In the genomic region with DNA sequence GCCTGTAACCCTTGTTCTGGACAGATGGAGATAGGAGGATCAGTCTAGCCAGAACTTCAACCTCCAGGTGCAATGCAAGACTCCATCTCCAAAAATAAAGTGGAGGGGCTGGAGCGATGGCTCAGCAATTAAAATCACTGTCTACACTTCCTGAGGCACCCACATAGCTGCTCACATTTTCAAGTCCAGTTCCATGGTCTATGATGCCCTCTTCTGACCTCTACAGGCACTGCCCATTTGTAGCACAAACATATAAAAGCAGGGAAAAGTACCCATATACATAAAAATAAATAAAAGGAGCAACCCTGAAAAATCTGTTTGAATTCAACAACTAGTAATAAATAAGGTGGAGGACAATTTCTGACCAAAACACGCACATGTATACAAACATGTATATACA, we compare ENCODE assay signal across 12 mouse cellular contexts. TPM values are rescaled to one million over a fixed set of nuclear protein-coding genes. Genes with fewer than 3 reads are reported as not detected.
DNase-seq lines count a peak whose midpoint lies in the region; ATAC-seq and TF ChIP-seq lines count a peak whose summit lies in the region.
"Had no signal": no experiment of that assay in that cellular context is flagged by ENCODE, and none has a peak within 500 bp of the region (broad histone marks: within the 10 kb centered on the region; RNA-seq: fewer than 3 reads in every experiment).

No protein-coding gene starts in this region.

- H3K9ac ChIP-seq in forebrain, embryonic 14.5 days (ENCODE audit: low read length) = no peak overlapping the region
- H3K9ac ChIP-seq in forebrain, embryonic 13.5 days = no peak overlapping the region
- H3K9ac ChIP-seq in lung, postnatal 0 days (replicated peaks; ENCODE audit: low read depth) = no peak overlapping the region
- H3K9ac ChIP-seq: heart, embryonic 13.5 days; limb, embryonic 12.5 days had no signal

- H3K9me3 ChIP-seq in forebrain, embryonic 14.5 days (replicated peaks; ENCODE audit: control insufficient read depth, low read length) = no peaks in the 10 kb centered on the region
- no peaks in the 10 kb centered on the region for H3K9me3 ChIP-seq in forebrain, embryonic 13.5 days (replicated peaks)
- H3K9me3 ChIP-seq in lung, postnatal 0 days (ENCODE audit: low read length) = no peaks in the 10 kb centered on the region
- H3K9me3 ChIP-seq in limb, embryonic 10.5 days (replicated peaks) = no peaks in the 10 kb centered on the region
- H3K9me3 ChIP-seq: heart, embryonic 13.5 days; limb, embryonic 12.5 days had no signal

- WGBS in forebrain, embryonic 14.5 days = 71% methylated on average over 2 of the region's 2 CpGs
- WGBS in forebrain, embryonic 13.5 days = 83% methylated on average over 2 of the region's 2 CpGs
- WGBS in lung, postnatal 0 days = 74% methylated on average over 2 of the region's 2 CpGs
- 75% methylated on average over 2 of the region's 2 CpGs for WGBS in limb, embryonic 10.5 days

- H3K4me2 ChIP-seq in forebrain, embryonic 14.5 days (ENCODE audit: low read length) = no peak overlapping the region
- no peak overlapping the region for H3K4me2 ChIP-seq in forebrain, embryonic 13.5 days
- H3K4me2 ChIP-seq in lung, postnatal 0 days (replicated peaks; ENCODE audit: low read depth, low read length) = no peak overlapping the region
- H3K4me2 ChIP-seq: heart, embryonic 13.5 days; limb, embryonic 12.5 days had no signal

- DNase-seq in forebrain, embryonic 14.5 days (ENCODE audit: low spot score) = peak; percentile 1
- peak; percentile 8 for DNase-seq in lung, postnatal 0 days (ENCODE audit: low spot score)
- no peak for DNase-seq in lung, postnatal 10 days
- DNase-seq in brain, adult 2 months (ENCODE audit: low read depth, low spot score) = peak; percentile 49
- DNase-seq in retina, postnatal 1 day = peak; percentile 36
- no peak for DNase-seq in right cerebral cortex, postnatal 4 days
- no peak for DNase-seq in limb, embryonic 10.5 days (ENCODE audit: low spot score)
- DNase-seq: kidney, postnatal 10 days; thymus, postnatal 36 days had no signal

- H3K36me3 ChIP-seq in forebrain, embryonic 14.5 days (ENCODE audit: control insufficient read depth, insufficient read depth, low read length) = no peaks in the 10 kb centered on the region
- no peaks in the 10 kb centered on the region for H3K36me3 ChIP-seq in forebrain, embryonic 13.5 days (ENCODE audit: poor library complexity, severe bottlenecking)
- no peaks in the 10 kb centered on the region for H3K36me3 ChIP-seq in lung, postnatal 0 days (ENCODE audit: insufficient read depth, low read length)
- H3K36me3 ChIP-seq in limb, embryonic 10.5 days = no peaks in the 10 kb centered on the region
- H3K36me3 ChIP-seq: heart, embryonic 13.5 days; limb, embryonic 12.5 days had no signal

- H3K4me3 ChIP-seq in forebrain, embryonic 14.5 days (ENCODE audit: low read depth, low read length) = no peak overlapping the region
- no peak overlapping the region for H3K4me3 ChIP-seq in forebrain, embryonic 13.5 days
- no peak overlapping the region for H3K4me3 ChIP-seq in lung, postnatal 0 days (ENCODE audit: low read depth, low read length)
- no peak overlapping the region for H3K4me3 ChIP-seq in limb, embryonic 10.5 days
- H3K4me3 ChIP-seq: heart, embryonic 13.5 days; limb, embryonic 12.5 days had no signal

- no peaks in the 10 kb centered on the region for H3K4me1 ChIP-seq in forebrain, embryonic 14.5 days (ENCODE audit: control insufficient read depth, insufficient read depth, low read length)
- no peaks in the 10 kb centered on the region for H3K4me1 ChIP-seq in forebrain, embryonic 13.5 days
- H3K4me1 ChIP-seq in lung, postnatal 0 days (ENCODE audit: insufficient read depth, low read depth, low read length) = no peaks in the 10 kb centered on the region
- H3K4me1 ChIP-seq in limb, embryonic 10.5 days = no peaks in the 10 kb centered on the region
- H3K4me1 ChIP-seq: heart, embryonic 13.5 days had no signal

- TF ChIP-seq EP300 in lung, postnatal 0 days (IDR thresholded peaks at IDR 0.05) = no peak

- TF ChIP-seq CTCF in lung, postnatal 0 days (IDR thresholded peaks at IDR 0.05) = peak; percentile 57

- ATAC-seq in forebrain, embryonic 14.5 days = no peak
- ATAC-seq in forebrain, embryonic 13.5 days = no peak
- 0 out of 2 replicates have a peak, but pooled peaks have one; percentile 40 for ATAC-seq in lung, postnatal 0 days

- no peak overlapping the region for H3K27ac ChIP-seq in forebrain, embryonic 14.5 days (ENCODE audit: low read depth, low read length)
- H3K27ac ChIP-seq in forebrain, embryonic 13.5 days = no peak overlapping the region
- H3K27ac ChIP-seq in lung, postnatal 0 days (ENCODE audit: low read length) = no peak overlapping the region
- H3K27ac ChIP-seq in limb, embryonic 10.5 days = no peak overlapping the region
- H3K27ac ChIP-seq: heart, embryonic 13.5 days; limb, embryonic 12.5 days had no signal

- no peaks in the 10 kb centered on the region for H3K27me3 ChIP-seq in forebrain, embryonic 14.5 days (replicated peaks; ENCODE audit: control insufficient read depth, insufficient read depth, low read length)
- H3K27me3 ChIP-seq in forebrain, embryonic 13.5 days = no peaks in the 10 kb centered on the region
- H3K27me3 ChIP-seq in lung, postnatal 0 days (replicated peaks; ENCODE audit: insufficient read depth, low read length) = no peaks in the 10 kb centered on the region
- H3K27me3 ChIP-seq in limb, embryonic 10.5 days (ENCODE audit: low read depth, poor library complexity, severe bottlenecking) = no peaks in the 10 kb centered on the region
- H3K27me3 ChIP-seq: heart, embryonic 13.5 days; limb, embryonic 12.5 days had no signal

RNA-seq across cellular contexts. Expression of gene Larp1b, which starts 39.1 kb away (rescaled TPM):
- 1.8 and 2.7 TPM in 2 replicates for polyA plus RNA-seq in forebrain, embryonic 14.5 days (2014; fragmentation: Nextera tagmentation; extraction: Ambion mirVana)
- 2.4 and 2.6 TPM in 2 replicates for polyA plus RNA-seq in forebrain, embryonic 13.5 days (2015; fragmentation: Nextera tagmentation; extraction: Ambion mirVana)
- 6.6 and 7.2 TPM in 2 replicates for polyA plus RNA-seq in lung, postnatal 0 days (2015; fragmentation: Nextera tagmentation; extraction: Ambion mirVana)
- 0.78 and 1.3 TPM in 2 replicates for polyA plus RNA-seq in limb, embryonic 10.5 days (2016; fragmentation: Nextera tagmentation; extraction: Ambion mirVana)

Comparison
In these comparisons a context has a peak if more than half of its experiments do, and no peak if none do; other contexts are left out.
1. DNase-seq: peak in forebrain, embryonic 14.5 days (single experiment), lung, postnatal 0 days (single experiment), brain, adult 2 months (single experiment) and retina, postnatal 1 day (single experiment); none in lung, postnatal 10 days (single experiment), right cerebral cortex, postnatal 4 days (single experiment) and limb, embryonic 10.5 days (single experiment).